Mouse (Mus musculus) right cerebral cortex, adult 18-20 months (tissue): ENCODE measurements around the gene Nr1d1.

ENCODE experiments used
- DNase-seq: peaks from one replicate; pipeline ENCODE4 v3.0.0; 2022; ENCODE audit warnings: mixed read lengths

Nr1d1 gene

DNA sequence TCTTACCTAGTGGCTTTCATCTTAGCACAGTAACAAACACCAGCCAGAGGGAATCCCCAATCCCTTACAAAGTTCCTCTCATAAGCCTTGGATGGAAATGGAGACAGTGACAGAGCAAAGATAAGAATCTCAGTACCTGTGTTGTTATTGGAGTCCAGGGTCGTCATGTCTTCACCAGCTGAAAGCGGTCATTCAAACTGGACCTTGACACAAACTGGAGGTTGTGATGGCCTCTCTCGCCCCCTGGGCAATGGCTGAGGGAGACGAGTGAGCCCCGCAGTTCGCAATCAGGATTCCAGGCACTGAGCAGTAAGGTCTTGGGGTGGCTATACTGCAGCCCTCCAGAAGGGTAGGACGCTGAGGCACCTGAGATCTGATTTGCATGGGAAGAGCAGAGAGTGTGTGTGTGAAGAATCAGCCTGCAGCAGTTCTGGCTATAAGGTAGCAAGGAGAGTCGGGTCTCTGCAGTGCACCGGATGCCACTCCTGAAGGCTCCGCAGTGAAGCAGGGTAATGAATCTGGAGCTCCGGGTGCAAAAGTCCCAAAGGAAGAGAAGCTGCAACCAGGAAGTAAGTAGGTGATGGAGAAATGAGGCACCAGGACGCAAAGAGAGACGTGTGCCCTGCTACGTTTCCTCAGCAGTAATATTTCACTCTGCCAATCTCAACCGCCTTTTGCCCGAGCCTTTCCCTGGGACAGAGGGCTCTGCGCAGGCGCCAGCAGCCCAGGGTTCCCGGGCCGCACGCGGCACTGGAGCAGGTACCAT is at the start of gene Nr1d1:
Nr1d1 (minus strand) TSS at position 752 of the 766 bp plus-strand sequence.
- peak; percentile 26 for DNase-seq

GRCm38 (mm10) chr11:98820968-98821367 is 45.8 kb upstream of the Nr1d1 start:
- no peak for DNase-seq

DNA sequence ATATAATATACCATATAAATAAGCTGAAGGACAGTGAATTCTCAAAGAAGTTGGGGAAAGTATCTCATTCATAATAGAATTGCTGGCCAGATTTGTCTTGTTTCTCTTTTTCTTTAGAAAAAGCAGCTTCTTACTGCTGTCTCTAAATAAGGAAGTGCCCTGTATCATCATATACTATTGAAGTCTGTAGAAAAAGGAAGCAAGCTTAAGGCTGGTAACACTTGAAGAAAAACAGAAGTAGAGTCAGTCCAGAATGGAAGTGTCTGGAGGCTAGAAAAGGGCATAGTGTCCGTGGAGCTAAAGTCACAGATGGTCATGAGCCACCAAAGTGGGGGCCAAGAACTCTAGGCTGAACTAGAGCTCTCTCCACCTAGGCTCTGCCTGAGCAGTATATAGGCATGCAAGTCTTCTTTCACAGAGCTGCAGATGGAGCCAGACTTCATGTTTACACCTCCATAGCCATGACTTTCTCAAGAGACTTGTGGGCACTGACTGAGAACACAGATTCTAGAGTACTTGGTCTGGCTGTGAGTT is 41.6 kb upstream of the Nr1d1 start:
- DNase-seq: no peak

GRCm38 (mm10) chr11:98810686-98811085 is 35.6 kb upstream of the Nr1d1 start:
- no peak for DNase-seq

GRCm38 (mm10) chr11:98809457-98810290 is 34.5 kb upstream of the Nr1d1 start:
- DNase-seq: peak; percentile 99

DNA sequence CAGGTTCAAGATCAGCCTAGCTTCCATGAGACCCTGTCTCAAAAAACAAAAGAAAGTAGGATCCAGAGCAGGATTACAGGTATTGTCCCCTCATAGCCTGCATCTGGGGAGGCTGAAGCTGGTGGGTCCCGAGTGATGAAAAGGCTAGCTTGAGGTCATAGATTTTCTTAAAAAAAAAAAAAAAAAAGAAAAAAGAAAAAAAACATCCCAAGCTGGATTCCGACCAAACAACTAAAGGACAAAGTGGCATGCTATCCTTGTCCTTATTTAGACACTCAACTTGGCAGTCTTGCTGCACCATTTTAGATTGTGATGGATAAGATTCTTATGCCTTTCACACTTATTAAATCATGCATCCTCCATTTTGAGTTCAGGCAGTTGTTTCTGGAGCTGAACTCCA is 33.3 kb upstream of the Nr1d1 start:
- DNase-seq: no peak

DNA sequence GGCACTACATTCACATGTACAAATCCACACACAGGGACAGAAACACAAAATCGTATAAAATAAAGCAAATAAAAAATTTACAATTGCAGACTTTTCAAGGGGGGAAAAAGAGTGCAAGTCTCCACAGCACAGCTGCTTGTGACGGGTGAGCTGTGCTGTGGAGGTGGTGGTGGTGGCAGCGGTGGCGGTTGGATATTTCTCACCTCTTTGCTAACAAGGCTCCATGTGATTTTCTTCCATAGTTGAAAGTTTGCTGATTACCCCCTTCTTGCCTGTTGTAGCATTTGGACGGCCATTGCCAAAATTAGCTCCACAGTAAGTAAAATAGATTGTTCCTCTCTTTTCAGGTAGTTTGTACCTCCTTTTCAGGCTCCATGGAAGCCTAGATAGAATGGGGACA is 29.5 kb upstream of the Nr1d1 start, which contains the start of gene Casc3:
Casc3 (plus strand) TSS at position 301 of the 400 bp plus-strand sequence.
- DNase-seq: no peak

GRCm38 (mm10) chr11:98797909-98798308 is 22.8 kb upstream of the Nr1d1 start:
- DNase-seq: no peak

- DNase-seq: no peak
Observed at GRCm38 (mm10) chr11:98797306-98797705, 22.2 kb upstream of the Nr1d1 start.

GRCm38 (mm10) chr11:98796515-98797216 is 21.5 kb upstream of the Nr1d1 start:
- DNase-seq: peak; percentile 70

GRCm38 (mm10) chr11:98795714-98796514 is 20.8 kb upstream of the Nr1d1 start:
- no peak for DNase-seq

DNA sequence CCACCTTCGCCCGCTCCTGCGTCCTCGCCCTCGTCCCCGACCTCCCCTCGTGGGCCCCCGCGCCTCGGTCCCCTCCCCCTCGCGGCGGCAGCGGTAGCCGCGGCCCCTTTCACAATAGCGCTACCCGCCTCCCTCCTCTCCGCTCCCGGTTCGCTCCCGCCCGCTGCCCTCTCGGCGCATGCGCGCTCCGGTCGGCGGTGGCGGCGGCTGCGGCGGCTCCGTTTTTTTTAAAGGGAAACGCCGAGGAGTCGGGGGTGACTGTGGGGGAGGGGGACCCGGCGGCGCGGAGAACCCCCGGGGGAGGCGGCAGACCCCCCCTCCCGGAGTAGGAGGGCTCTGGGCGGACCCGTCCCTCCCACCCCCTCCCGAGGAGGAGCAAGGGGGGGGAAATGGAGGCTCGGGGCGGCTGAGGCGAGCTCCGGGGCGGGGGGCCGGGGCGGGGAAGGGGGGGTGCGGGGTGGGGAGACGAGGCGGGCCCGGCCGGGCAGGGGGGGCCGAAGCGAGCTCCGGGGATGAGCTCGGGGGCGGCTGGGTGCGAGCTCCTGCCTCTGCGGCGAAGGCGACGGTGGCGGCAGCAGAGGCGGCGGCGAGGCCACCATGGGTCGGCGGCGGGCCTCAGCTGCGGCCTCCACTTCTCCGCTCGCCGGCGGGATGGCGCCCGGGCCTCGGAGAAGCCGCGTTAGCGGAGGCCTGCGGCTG is 20.0 kb upstream of the Nr1d1 start, which contains the start of gene Msl1:
Msl1 (plus strand) TSS at position 502 of the 699 bp plus-strand sequence.
- DNase-seq: peak; percentile 90

GRCm38 (mm10) chr11:98794469-98795014 is 19.4 kb upstream of the Nr1d1 start:
- peak; percentile 77 for DNase-seq

DNA sequence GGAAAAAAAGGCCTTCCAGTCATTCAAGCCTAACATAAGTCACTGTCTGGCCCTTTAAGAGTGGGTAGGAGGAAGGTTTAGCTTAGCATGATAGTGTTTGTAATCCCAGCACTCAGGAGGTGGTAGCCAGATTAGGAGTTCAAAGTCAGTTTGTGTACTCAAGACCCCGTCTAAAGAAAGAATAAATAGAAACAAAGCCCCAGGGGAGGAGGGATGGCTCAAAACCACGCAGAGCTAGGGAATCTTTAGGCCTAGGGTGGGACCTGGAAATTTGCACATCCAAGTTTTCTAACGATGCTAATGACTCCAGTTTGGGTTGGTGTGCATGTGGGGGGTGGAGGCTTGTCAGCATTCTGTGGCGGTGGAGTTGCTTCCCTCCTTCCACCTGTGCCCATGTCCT is 16.9 kb upstream of the Nr1d1 start:
- no peak for DNase-seq

- no peak for DNase-seq
Observed at GRCm38 (mm10) chr11:98791448-98791847, 16.3 kb upstream of the Nr1d1 start.

- DNase-seq: no peak
Observed at GRCm38 (mm10) chr11:98790631-98791205, 15.6 kb upstream of the Nr1d1 start.

DNA sequence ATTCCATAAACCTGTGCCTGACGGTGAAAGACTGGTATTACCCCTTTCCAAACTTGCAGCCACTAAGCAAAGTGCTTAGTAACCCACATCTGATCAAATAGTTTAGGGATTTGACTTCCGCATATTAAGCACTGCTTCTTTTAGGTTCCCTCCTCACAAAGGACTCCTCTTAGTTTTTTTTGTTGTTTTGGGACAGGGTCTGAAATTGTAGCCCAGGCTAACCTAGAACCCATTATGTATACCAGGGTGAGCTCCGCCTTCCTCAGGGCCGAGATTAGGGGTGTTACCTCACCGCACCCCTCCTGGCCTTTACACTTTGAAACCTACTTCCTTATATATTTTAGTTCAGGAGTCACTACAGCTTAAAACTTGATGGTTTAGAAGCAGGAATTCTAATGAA is 14.7 kb upstream of the Nr1d1 start:
- DNase-seq: no peak

DNA sequence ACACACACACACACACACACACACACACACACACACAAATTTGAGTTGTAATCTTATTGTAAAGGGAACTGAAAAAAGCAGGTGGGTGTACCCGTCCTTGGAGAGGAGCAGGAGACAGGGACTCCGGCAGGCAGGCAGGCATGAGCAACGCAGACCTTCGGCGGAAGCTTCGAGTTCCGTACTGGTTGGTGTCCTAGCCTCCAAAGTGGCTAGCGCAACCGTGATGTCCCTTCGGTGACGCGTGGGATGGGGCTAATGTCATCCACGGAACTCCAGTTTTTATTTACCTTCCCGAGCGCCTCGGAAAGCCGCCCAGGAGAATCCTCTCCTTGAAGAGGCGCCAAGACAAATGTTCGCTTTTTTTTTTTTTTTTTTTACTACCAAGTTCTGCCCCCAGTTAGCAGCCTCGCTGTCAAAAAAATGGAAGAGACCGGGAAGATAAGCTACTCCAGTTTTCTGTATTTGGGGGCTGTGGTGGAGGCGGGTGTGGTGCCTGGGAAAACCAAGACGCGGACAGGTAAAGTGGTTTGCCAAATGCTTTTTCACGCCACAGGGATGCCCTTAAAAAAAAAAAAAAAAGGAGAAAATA is 14.2 kb upstream of the Nr1d1 start:
- no peak for DNase-seq

DNA sequence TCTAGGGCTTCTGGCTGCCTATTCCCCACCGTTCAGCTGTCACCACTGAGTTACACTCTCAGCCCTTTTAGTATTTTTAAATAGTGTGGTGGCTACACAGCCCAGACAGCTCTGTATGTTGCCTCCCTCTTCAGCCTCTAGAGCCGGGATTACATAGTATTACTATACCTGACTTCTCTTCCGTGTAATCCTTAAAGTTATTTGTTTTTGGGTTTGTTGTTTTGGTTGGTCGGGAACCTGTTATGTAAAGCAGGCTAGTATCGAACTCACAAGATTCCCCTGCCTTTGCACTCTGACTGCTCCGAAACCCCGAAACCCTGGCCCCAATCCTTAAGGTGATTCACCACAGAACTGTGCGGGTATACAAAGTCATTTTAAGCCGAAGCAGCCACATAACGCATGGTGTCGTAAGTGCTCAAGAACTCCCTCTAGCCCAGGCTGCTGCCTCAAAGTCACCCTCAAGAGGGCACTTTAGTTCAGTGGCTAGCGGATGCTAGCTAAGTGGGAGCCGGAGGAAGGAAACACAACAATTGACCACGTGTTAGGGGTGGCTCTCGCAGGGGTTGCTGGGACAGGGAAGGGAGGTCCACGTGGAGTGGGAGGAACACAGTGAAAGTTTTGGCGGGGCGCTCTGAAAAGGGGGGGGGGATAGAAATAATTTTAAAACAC is 13.6 kb upstream of the Nr1d1 start:
- DNase-seq: peak; percentile 92

DNA sequence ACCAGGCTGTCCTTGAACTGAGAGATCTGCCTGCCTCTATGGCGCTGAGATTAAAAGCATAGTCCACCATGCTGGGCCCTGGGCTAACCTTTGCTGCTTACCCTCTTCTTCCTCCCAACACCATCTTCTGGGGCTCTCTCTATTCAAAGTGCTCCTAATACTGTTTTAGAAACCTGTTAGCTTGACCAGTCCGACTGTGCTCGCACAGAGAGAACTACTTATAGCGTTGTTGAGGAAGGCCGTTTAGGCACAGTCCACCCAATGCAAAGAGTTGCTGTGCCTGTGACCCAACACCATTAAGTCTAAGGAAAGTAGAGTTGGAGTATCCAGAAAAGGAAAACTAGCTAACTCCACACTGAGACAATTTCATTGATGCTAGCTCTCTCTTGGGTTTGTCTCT is 13.0 kb upstream of the Nr1d1 start:
- no peak for DNase-seq
